Comparison of ENCODE assay signal across 7 mouse cellular contexts in genomic region chr5:147564140-147564590, GRCm38 (mm10).
A peak's percentile ranks its signal among the peaks of the same experiment; 100 is the strongest.
DNase-seq lines count a peak whose midpoint lies in the region; ATAC-seq and TF ChIP-seq lines count a peak whose summit lies in the region.

No protein-coding gene starts in this region.

- H3K4me1 ChIP-seq in neural tube, embryonic 11.5 days (ENCODE audit: control insufficient read depth, insufficient read depth, low read length) = no peaks in the 10 kb centered on the region
- H3K4me1 ChIP-seq in forebrain, embryonic 11.5 days (replicated peaks; ENCODE audit: control insufficient read depth, insufficient read depth, low read length) = 0 out of 2 replicates have a peak, but pooled peaks cover 2% of the 10 kb centered on the region
- H3K4me1 ChIP-seq in limb, embryonic 14.5 days (ENCODE audit: control insufficient read depth, insufficient read depth, low read length) = no peaks in the 10 kb centered on the region
- peaks cover 4% of the 10 kb centered on the region; the same call in 1 of the 2 replicates for H3K4me1 ChIP-seq in stomach, embryonic 14.5 days (ENCODE audit: control insufficient read depth, insufficient read depth, low read length)

- no peak for DNase-seq in neural tube, embryonic 11.5 days (ENCODE audit: low spot score)
- DNase-seq in neural tube, embryonic 10.5 days (ENCODE audit: extremely low spot score, low spot score) = no peak
- no peak for DNase-seq in forebrain, embryonic 11.5 days (ENCODE audit: low spot score)
- no peak for DNase-seq in limb, embryonic 14.5 days (ENCODE audit: low spot score)
- DNase-seq in embryo, embryonic 9.5 days (ENCODE audit: extremely low spot score) = no peak
- DNase-seq in frontal cortex, postnatal 10 days (ENCODE audit: low spot score in 2 of 2) = no peak

- H3K27ac ChIP-seq in neural tube, embryonic 11.5 days (ENCODE audit: low read depth, low read length) = no peak overlapping the region
- no peak overlapping the region for H3K27ac ChIP-seq in forebrain, embryonic 11.5 days (ENCODE audit: low read depth, low read length)
- H3K27ac ChIP-seq in limb, embryonic 14.5 days (replicated peaks; ENCODE audit: low read depth, low read length) = no peak overlapping the region
- no peak overlapping the region for H3K27ac ChIP-seq in stomach, embryonic 14.5 days (ENCODE audit: low read length)

- no peaks in the 10 kb centered on the region for H3K36me3 ChIP-seq in neural tube, embryonic 11.5 days (ENCODE audit: control insufficient read depth, insufficient read depth, low read length)
- no peaks in the 10 kb centered on the region for H3K36me3 ChIP-seq in forebrain, embryonic 11.5 days (ENCODE audit: control insufficient read depth, insufficient read depth, low read length)
- no peaks in the 10 kb centered on the region for H3K36me3 ChIP-seq in limb, embryonic 14.5 days (ENCODE audit: control insufficient read depth, insufficient read depth, low read length)
- H3K36me3 ChIP-seq in stomach, embryonic 14.5 days (ENCODE audit: control insufficient read depth, insufficient read depth, low read length) = no peaks in the 10 kb centered on the region

- 25% methylated on average over 16 of the region's 16 CpGs for WGBS in neural tube, embryonic 11.5 days
- WGBS in forebrain, embryonic 11.5 days = 21% methylated on average over 16 of the region's 16 CpGs
- WGBS in limb, embryonic 14.5 days = 25% methylated on average over 16 of the region's 16 CpGs
- WGBS in stomach, embryonic 14.5 days = 24% methylated on average over 16 of the region's 16 CpGs

- no peaks in the 10 kb centered on the region for H3K27me3 ChIP-seq in neural tube, embryonic 11.5 days (ENCODE audit: control insufficient read depth, insufficient read depth, low read length)
- H3K27me3 ChIP-seq in forebrain, embryonic 11.5 days (ENCODE audit: control insufficient read depth, insufficient read depth, low read length) = no peaks in the 10 kb centered on the region
- no peaks in the 10 kb centered on the region for H3K27me3 ChIP-seq in limb, embryonic 14.5 days (ENCODE audit: control insufficient read depth, insufficient read depth, low read length)
- H3K27me3 ChIP-seq in stomach, embryonic 14.5 days (ENCODE audit: control insufficient read depth, insufficient read depth, low read length) = no peaks in the 10 kb centered on the region

- ATAC-seq in neural tube, embryonic 11.5 days (ENCODE audit: insufficient read depth, low FRiP score, low TSS enrichment) = no peak
- peak; percentile 33; the same call in 1 of the 2 replicates for ATAC-seq in forebrain, embryonic 11.5 days (replicated peaks; ENCODE audit: low FRiP score)
- no peak for ATAC-seq in limb, embryonic 14.5 days (ENCODE audit: low FRiP score, low read depth)
- ATAC-seq in stomach, embryonic 14.5 days (ENCODE audit: insufficient number of reproducible peaks, insufficient read depth, low FRiP score, low read depth) = no peak

- H3K9me3 ChIP-seq in neural tube, embryonic 11.5 days (ENCODE audit: control insufficient read depth, low read length) = no peaks in the 10 kb centered on the region
- H3K9me3 ChIP-seq in forebrain, embryonic 11.5 days (ENCODE audit: control insufficient read depth, low read length) = no peaks in the 10 kb centered on the region
- no peaks in the 10 kb centered on the region for H3K9me3 ChIP-seq in limb, embryonic 14.5 days (ENCODE audit: control insufficient read depth, low read length)
- no peaks in the 10 kb centered on the region for H3K9me3 ChIP-seq in stomach, embryonic 14.5 days (ENCODE audit: control insufficient read depth, low read depth, low read length)

- H3K4me3 ChIP-seq in neural tube, embryonic 11.5 days (ENCODE audit: low read depth, low read length) = no peak overlapping the region
- no peak overlapping the region for H3K4me3 ChIP-seq in forebrain, embryonic 11.5 days (ENCODE audit: low read depth, low read length)
- H3K4me3 ChIP-seq in limb, embryonic 14.5 days (replicated peaks; ENCODE audit: low read length) = no peak overlapping the region
- H3K4me3 ChIP-seq in stomach, embryonic 14.5 days (ENCODE audit: low read depth, low read length) = no peak overlapping the region

- H3K9ac ChIP-seq in neural tube, embryonic 11.5 days (ENCODE audit: low read length) = no peak overlapping the region
- no peak overlapping the region for H3K9ac ChIP-seq in forebrain, embryonic 11.5 days (ENCODE audit: low read length)
- 0 out of 2 replicates have a peak overlapping the region, but pooled peaks have one; percentile 4 for H3K9ac ChIP-seq in limb, embryonic 14.5 days (ENCODE audit: low read depth, low read length, severe bottlenecking)
- no peak overlapping the region for H3K9ac ChIP-seq in stomach, embryonic 14.5 days (replicated peaks; ENCODE audit: low read depth, low read length)

- no peak for TF ChIP-seq POLR2A in limb, embryonic 14.5 days (IDR thresholded peaks at IDR 0.05; ENCODE audit: borderline replicate concordance, extremely low read depth, insufficient read depth, insufficient read length)

- 0 out of 2 replicates have a peak overlapping the region, but pooled peaks have one; percentile 5 for H3K4me2 ChIP-seq in neural tube, embryonic 11.5 days (ENCODE audit: low read depth)
- H3K4me2 ChIP-seq in forebrain, embryonic 11.5 days (ENCODE audit: low read depth, low read length, severe bottlenecking) = peak overlapping the region; percentile 40
- H3K4me2 ChIP-seq in limb, embryonic 14.5 days (replicated peaks; ENCODE audit: low read depth, low read length, severe bottlenecking) = peak overlapping the region; percentile 20; the same call in 1 of the 2 replicates
- peak overlapping the region; percentile 32 for H3K4me2 ChIP-seq in stomach, embryonic 14.5 days (replicated peaks; ENCODE audit: low read depth, low read length)
